Mouse (Mus musculus) left cerebral cortex, postnatal 25 days (tissue): Measurements from ENCODE around the gene Vmn1r211. TPM values are rescaled to one million over a fixed set of nuclear protein-coding genes. Genes with fewer than 3 reads are reported as not detected.
A peak's percentile ranks its signal among the peaks of the same experiment; 100 is the strongest.
"Not testable (repeated sequence)": the region's sequence is repeated elsewhere in the genome, so short reads cannot be mapped to it uniquely, and the experiment has no call there.

Experiments used
- DNase-seq, 2 experiments: peaks; one replicate each; pipeline ENCODE4 v3.0.0; 2022; ENCODE audit warnings: low spot score in 2 of 2, mixed read lengths in 1 of 2
- intact Hi-C: fragments of 180-260 bp; cut with DNase I; formaldehyde crosslinking; loops from one replicate; pipeline ENCODE4 v1.15.1; 2025
- total RNA-seq, 2 experiments: library from RNA; stranded (reverse); gene quantifications; 2 replicates each; pipeline ENCODE4 v1.2.3; 2021

Vmn1r211 gene
- not detected for total RNA-seq

- intact Hi-C loops: no loop called here
- no peak for DNase-seq
Measured at GRCm38 (mm10) chr13:22857461-22857860, at the start of gene Vmn1r211. Gene Vmn1r211, minus strand, starts transcription at chr13:22857561.

- DNase-seq: no peak
- intact Hi-C loops: no loop called here
Measured at GRCm38 (mm10) chr13:22884105-22884504, 26.7 kb upstream of the Vmn1r211 start, which contains the start of gene Vmn1r212. Gene Vmn1r212, minus strand, starts transcription at chr13:22884205.

GRCm38 (mm10) chr13:22879257-22879656 is 21.9 kb upstream of the Vmn1r211 start:
- intact Hi-C loops: no loop called here
- no peak for DNase-seq

- DNase-seq: no peak
- intact Hi-C loops: no loop called here
Measured at GRCm38 (mm10) chr13:22854760-22855159, 2.6 kb downstream of the Vmn1r211 start.

GRCm38 (mm10) chr13:22846798-22847197 is 10.6 kb downstream of the Vmn1r211 start:
- intact Hi-C loops: no loop called here
- DNase-seq: peak in 1 of 2 experiments; percentile 24

- intact Hi-C loops, DNase-seq: not testable (repeated sequence)
Measured at GRCm38 (mm10) chr13:22844304-22844703, 13.1 kb downstream of the Vmn1r211 start.

GRCm38 (mm10) chr13:22831248-22831647 is 26.1 kb downstream of the Vmn1r211 start, which contains the start of gene Vmn1r210:
Gene Vmn1r210, minus strand, starts transcription at chr13:22831348.
- intact Hi-C loops: no loop called here

GRCm38 (mm10) chr13:22829395-22829794 is 28.0 kb downstream of the Vmn1r211 start:
- DNase-seq, intact Hi-C loops: not testable (repeated sequence)

More at GRCm38 (mm10) chr13:22831248-22831647, 26.1 kb downstream of the Vmn1r211 start, which contains the start of gene Vmn1r210:
- DNase-seq: no peak

GRCm38 (mm10) chr13:22821601-22822000 is 35.8 kb downstream of the Vmn1r211 start:
- intact Hi-C loops, DNase-seq: not testable (repeated sequence)

- DNase-seq, intact Hi-C loops: not testable (repeated sequence)
Measured at GRCm38 (mm10) chr13:22809582-22809981, 47.8 kb downstream of the Vmn1r211 start, which contains the start of gene Vmn1r209. Gene Vmn1r209, minus strand, starts transcription at chr13:22809682.

Other genes with a start within 250 kb of the Vmn1r211 start
- under 1 TPM in 1 of 2 experiments, not detected in 1; 0.32 TPM for gene Vmn1r206, start 233.3 kb downstream of the Vmn1r211 start, total RNA-seq
- under 1 TPM; 0.07 to 0.11 TPM for gene Vmn1r207-ps, start 127.9 kb downstream of the Vmn1r211 start, total RNA-seq
- gene Vmn1r208, start 80.2 kb downstream of the Vmn1r211 start, total RNA-seq: not detected
- under 1 TPM in 1 of 2 experiments, not detected in 1; 0.07 TPM for gene Vmn1r209, start 47.9 kb downstream of the Vmn1r211 start, total RNA-seq
- gene Vmn1r210, start 26.2 kb downstream of the Vmn1r211 start, total RNA-seq: not detected
- gene Vmn1r212, start 26.6 kb upstream of the Vmn1r211 start, total RNA-seq: not detected
- gene Vmn1r213, start 150.1 kb upstream of the Vmn1r211 start, total RNA-seq: not detected
- gene Vmn1r214, start 172.9 kb upstream of the Vmn1r211 start, total RNA-seq: not detected
- not detected for gene Vmn1r215, start 210.5 kb upstream of the Vmn1r211 start, total RNA-seq